Mouse (Mus musculus) bone marrow, adult 2 months (tissue): ENCODE results near the gene Vti1a.

Experiments used
- CTCF ChIP-seq: fragments of 200-500 bp; IDR thresholded peaks from 2 replicates; pipeline ENCODE4 v1.5.1; 2011; ENCODE audit warnings: low read length, control low read depth; ENCODE audit not compliant: control insufficient read depth, insufficient read depth
- POLR2A ChIP-seq: fragments of 200-500 bp; IDR thresholded peaks from 2 replicates; pipeline ENCODE4 v1.6.1; 2011; ENCODE audit warnings: low read depth, mild to moderate bottlenecking, control low read depth, low read length, borderline replicate concordance; ENCODE audit not compliant: control insufficient read depth

DNA sequence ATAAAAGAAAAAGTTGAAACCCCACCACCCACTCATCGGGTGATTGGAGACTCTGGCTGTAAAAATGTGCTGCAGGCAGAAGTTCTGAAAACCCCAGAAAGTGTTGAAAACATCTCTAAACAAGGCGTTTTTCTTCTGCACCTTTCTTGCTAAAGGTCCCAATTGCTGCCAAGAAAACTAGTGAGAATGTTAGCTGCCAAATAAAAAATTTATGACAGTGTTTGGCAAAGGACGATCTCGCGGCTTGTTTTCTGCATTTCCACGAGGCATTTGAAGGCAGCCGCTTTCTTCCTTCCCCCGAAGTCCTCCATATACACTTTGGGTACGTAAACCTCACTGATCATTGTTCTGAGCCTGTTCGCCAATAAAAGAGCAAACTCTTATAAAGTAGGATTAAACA lies 291.6 kb downstream of the Vti1a start:
- TF ChIP-seq CTCF (no peak), POLR2A (no peak)
